Mouse (Mus musculus) kidney, embryonic 14.5 days (tissue): Measurements from ENCODE around the gene Card11. TPM values are rescaled to one million over a fixed set of nuclear protein-coding genes. Genes with fewer than 3 reads are reported as not detected.

ENCODE experiments used
- ATAC-seq: fragments of 200-750 bp; cut with Nextera tagmentation; 2 replicates; pipeline ENCODE4 v1.8.0; 2017; ENCODE audit warnings: moderate number of reproducible peaks, mild to moderate bottlenecking, moderate TSS enrichment, moderate library complexity; ENCODE audit not compliant: low FRiP score, low TSS enrichment
- H3K27ac ChIP-seq: fragments of 300-500 bp; sonication (generic); 2 replicates; pipeline ENCODE4 v1.5.1; 2014; ENCODE audit warnings: low read depth, mild to moderate bottlenecking, low read length, moderate library complexity, mixed read lengths
- H3K27me3 ChIP-seq: fragments of 300-500 bp; sonication (generic); 2 replicates; pipeline ENCODE4 v1.6.1; 2014; ENCODE audit warnings: mild to moderate bottlenecking, low read length; ENCODE audit not compliant: control insufficient read depth, insufficient read depth
- H3K36me3 ChIP-seq: fragments of 300-500 bp; sonication (generic); 2 replicates; pipeline ENCODE4 v1.6.1; 2014; ENCODE audit warnings: low read length, mixed read lengths; ENCODE audit not compliant: control insufficient read depth, insufficient read depth
- H3K4me1 ChIP-seq: fragments of 300-500 bp; sonication (generic); 2 replicates; pipeline ENCODE4 v1.6.1; 2014; ENCODE audit warnings: low read length, mixed read lengths; ENCODE audit not compliant: control insufficient read depth, insufficient read depth
- H3K4me2 ChIP-seq: fragments of 300-500 bp; sonication (generic); replicated peaks from 2 replicates; pipeline ENCODE4 v1.6.1; 2014; ENCODE audit warnings: low read depth, mild to moderate bottlenecking, low read length
- H3K4me3 ChIP-seq: fragments of 300-500 bp; sonication (generic); 2 replicates; pipeline ENCODE4 v1.5.1; 2014; ENCODE audit warnings: mild to moderate bottlenecking, low read length
- H3K9ac ChIP-seq: fragments of 300-500 bp; sonication (generic); 2 replicates; pipeline ENCODE4 v1.6.1; 2014; ENCODE audit warnings: low read depth, mild to moderate bottlenecking, low read length, moderate library complexity
- H3K9me3 ChIP-seq: fragments of 300-500 bp; sonication (generic); 2 replicates; pipeline ENCODE4 v1.6.1; 2016; ENCODE audit warnings: low read length; ENCODE audit not compliant: control insufficient read depth
- WGBS: fragments of 180-500 bp; shearing (Covaris S2); extraction: QIAGEN DNeasy Blood & Tissue Kit; methylation state at CpG from one replicate; pipeline ENCODE4 v1.1.7; 2014; 5-methylcytosine and 5-hydroxymethylcytosine counted together
- polyA plus RNA-seq: library from polyadenylated mRNA; unstranded; fragments of >200 nt; fragmentation: Nextera tagmentation; extraction: Ambion mirVana; gene quantifications from 2 replicates; pipeline ENCODE4 v1.2.1, GENCODE M21; 2014

Gene Card11
- polyA plus RNA-seq, 1 experiment from 2014 or later, result 0.19 TPM

DNA sequence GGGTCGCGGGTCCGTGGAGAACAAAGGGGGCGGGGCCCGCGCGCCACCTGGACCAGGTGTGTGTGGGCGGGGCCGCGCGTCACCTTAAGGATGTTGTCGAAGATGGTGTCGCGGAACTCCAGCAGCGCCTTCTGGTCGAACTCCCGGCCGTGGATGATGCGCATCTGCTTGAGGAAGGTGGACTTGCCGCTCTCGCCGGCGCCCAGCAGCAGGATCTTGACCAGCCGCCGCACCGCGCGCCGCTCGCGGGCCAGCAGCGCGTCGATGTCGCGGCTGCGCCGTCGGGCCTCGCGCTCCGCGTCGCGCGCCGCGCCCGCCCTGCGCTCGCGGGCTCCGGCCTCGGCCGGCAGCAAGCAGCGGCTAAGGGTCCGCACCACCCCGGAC, 170.5 kb downstream of the Card11 start:
- under 1% methylated on average over 54 of the region's 58 CpGs for WGBS
- Histone ChIP-seq H3K36me3 (no peaks in the 10 kb centered on the region), H3K9ac (peak overlapping the region; percentile 87), H3K27me3 (no peaks in the 10 kb centered on the region), H3K9me3 (no peaks in the 10 kb centered on the region), H3K27ac (no peak overlapping the region; the same call in 1 of the 2 replicates), H3K4me3 (peak overlapping the region; percentile 89), H3K4me1 (peaks cover 29% of the 10 kb centered on the region), H3K4me2 (peak overlapping the region; percentile 90)
- ATAC-seq, result no peak; the same call in 1 of the 2 replicates

DNA sequence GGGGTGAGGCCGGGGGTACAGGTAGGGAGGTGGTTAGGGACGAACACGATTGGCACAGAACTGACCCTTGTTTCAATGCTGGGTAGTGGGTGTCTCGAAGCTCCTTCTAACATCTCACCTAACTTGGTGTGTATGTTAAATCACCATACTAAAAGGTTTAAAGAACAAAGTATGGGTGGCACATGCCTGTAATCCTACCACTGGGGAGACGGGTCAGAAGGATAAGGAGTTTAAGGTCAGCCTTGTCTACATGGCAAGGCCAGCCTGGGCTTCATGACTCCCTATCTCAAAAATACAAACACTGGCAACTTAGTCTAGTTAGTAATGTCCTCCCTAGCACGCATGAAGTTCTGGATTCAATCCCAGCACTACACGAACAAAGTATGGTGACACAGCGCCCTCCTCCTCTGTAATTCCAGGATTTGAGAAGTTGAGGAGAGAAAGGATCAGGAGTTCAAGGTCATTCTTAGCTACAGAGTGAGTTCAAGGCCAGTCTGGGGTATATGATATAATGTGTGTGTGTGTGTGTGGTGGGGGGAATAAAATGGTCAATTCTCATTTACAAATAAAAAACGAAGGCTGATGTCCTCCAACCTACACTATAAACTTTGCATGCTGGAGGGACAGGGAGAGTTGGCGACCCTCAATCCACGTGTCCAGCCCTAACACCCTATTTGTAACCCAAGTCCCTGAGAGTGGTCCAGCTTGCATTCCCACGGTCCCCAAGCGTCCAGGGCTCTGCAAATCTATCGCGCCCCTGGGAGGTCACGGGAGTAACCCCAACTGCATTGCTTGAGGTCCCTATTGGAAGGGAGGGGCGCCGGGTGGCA, 171.1 kb downstream of the Card11 start:
- peak; percentile 2; the same call in 1 of the 2 replicates for ATAC-seq
- H3K9ac ChIP-seq, result peak overlapping the region; percentile 87
- no peak overlapping the region; the same call in 1 of the 2 replicates for H3K27ac ChIP-seq
- H3K4me1 ChIP-seq, result peaks cover 29% of the 10 kb centered on the region
- no peaks in the 10 kb centered on the region for H3K27me3 ChIP-seq
- peak overlapping the region; percentile 89 for H3K4me3 ChIP-seq
- H3K36me3 ChIP-seq, result no peaks in the 10 kb centered on the region
- H3K4me2 ChIP-seq, result peak overlapping the region; percentile 90
- no peaks in the 10 kb centered on the region for H3K9me3 ChIP-seq
- WGBS, result 35% methylated on average over 18 of the region's 18 CpGs

DNA sequence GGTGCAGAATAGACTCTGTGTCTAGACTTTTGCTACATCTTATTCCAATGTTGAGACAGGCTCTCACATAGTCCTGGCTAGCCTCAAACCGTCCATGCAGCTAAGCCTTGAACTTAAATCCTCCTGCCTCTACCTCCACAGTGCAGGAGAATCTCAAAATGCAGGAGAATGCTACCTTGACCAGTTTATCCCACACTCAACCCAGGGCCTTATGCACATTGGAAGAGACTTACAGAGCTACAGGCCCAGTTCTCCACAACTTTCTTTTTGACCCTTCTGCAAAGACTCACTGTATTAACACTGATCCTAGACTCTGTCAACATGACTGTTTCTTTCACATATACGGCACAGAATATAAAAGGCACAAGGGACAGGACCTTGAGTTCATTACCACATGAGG, 172.0 kb downstream of the Card11 start:
- Histone ChIP-seq H3K27me3 (no peaks in the 10 kb centered on the region), H3K27ac (peak overlapping the region; percentile 65; the same call in 1 of the 2 replicates), H3K4me1 (peaks cover 29% of the 10 kb centered on the region), H3K4me2 (peak overlapping the region; percentile 90), H3K9ac (peak overlapping the region; percentile 37; the same call in 1 of the 2 replicates), H3K4me3 (peak overlapping the region; percentile 89; the same call in 1 of the 2 replicates), H3K9me3 (no peaks in the 10 kb centered on the region), H3K36me3 (no peaks in the 10 kb centered on the region)
- no peak for ATAC-seq
- 57% methylated on average over 2 of the region's 2 CpGs for WGBS

DNA sequence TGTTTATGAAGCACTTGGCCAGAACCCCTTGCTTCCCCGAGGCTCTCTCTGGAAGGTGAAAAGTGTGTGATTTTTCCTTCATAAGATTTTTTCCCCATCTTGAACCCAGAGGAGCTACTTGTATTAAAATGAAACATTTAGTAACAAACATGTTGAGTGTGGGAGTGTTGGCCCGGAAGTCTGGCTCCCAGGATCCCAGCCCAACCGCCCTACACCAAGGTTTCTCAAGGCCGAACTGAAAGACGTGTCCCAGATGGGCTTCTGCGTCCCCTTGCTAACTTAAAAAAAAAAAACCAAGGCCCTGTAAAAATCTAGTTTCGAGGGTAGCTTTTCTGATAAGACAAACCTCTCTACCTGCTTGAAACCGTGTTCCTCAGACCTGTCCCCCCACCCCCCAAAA, 172.5 kb downstream of the Card11 start:
- H3K27ac ChIP-seq, result peak overlapping the region; percentile 65; the same call in 1 of the 2 replicates
- H3K9me3 ChIP-seq, result no peaks in the 10 kb centered on the region
- peak overlapping the region; percentile 90 for H3K4me2 ChIP-seq
- no peak for ATAC-seq
- H3K36me3 ChIP-seq, result no peaks in the 10 kb centered on the region
- H3K27me3 ChIP-seq, result no peaks in the 10 kb centered on the region
- H3K4me3 ChIP-seq, result peak overlapping the region; percentile 89; the same call in 1 of the 2 replicates
- H3K9ac ChIP-seq, result peak overlapping the region; percentile 42; the same call in 1 of the 2 replicates
- H3K4me1 ChIP-seq, result peaks cover 29% of the 10 kb centered on the region
- 45% methylated on average over 8 of the region's 8 CpGs for WGBS

DNA sequence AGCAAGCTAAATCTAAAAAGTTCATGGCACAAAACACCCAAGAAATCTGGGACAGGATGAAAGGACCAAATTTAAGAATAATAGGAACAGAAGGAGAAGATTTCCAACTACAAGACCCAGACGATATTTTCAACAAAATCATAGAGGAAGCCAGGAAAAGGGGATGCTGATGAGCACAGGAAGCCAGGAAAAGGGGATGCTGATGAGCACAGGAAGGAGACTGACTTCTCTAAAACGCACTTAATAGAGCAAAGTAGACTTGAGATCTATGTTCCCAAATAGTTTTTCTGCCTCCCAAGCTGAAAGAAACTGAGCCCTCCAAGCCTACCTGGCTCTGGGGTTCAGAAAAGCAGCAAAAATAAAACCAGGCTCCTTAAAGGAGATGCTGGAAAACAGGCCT, 173.0 kb downstream of the Card11 start:
- H3K27ac ChIP-seq, result no peak overlapping the region; the same call in 1 of the 2 replicates
- WGBS, result 57% methylated on average over 2 of the region's 2 CpGs
- H3K36me3 ChIP-seq, result no peaks in the 10 kb centered on the region
- peaks cover 29% of the 10 kb centered on the region for H3K4me1 ChIP-seq
- peak overlapping the region; percentile 90 for H3K4me2 ChIP-seq
- no peaks in the 10 kb centered on the region for H3K27me3 ChIP-seq
- no peaks in the 10 kb centered on the region for H3K9me3 ChIP-seq
- H3K4me3 ChIP-seq, result peak overlapping the region; percentile 89; the same call in 1 of the 2 replicates
- ATAC-seq, result no peak
- H3K9ac ChIP-seq, result 0 out of 2 replicates have a peak overlapping the region, but pooled peaks have one; percentile 42

DNA sequence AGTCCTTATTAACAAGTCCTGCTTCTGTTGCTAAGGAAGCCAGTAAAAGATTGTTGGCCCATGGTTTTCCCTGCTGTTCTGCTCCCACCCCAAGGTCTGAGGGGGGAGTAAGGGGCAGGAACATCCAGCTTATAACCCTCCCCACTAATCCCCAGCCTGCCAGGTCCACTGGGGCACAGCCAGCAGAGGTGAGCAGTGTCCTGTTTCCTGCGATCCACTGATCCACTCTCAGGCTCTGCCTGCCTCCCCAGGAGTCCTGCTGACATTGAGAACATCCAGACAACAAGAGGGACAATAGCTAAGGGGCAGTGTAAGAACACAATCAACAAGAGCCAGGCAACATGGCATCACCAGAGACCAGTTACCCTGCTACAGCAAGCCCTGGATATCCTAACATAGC, 173.6 kb downstream of the Card11 start:
- H3K4me3 ChIP-seq, result no peak overlapping the region
- no peak for ATAC-seq
- 39% methylated on average over 1 of the region's 1 CpGs for WGBS
- no peak overlapping the region for H3K4me2 ChIP-seq
- H3K27ac ChIP-seq, result no peak overlapping the region; the same call in 1 of the 2 replicates
- peaks cover 29% of the 10 kb centered on the region for H3K4me1 ChIP-seq
- H3K9ac ChIP-seq, result no peak overlapping the region
- H3K27me3 ChIP-seq, result no peaks in the 10 kb centered on the region
- H3K36me3 ChIP-seq, result no peaks in the 10 kb centered on the region
- no peaks in the 10 kb centered on the region for H3K9me3 ChIP-seq

DNA sequence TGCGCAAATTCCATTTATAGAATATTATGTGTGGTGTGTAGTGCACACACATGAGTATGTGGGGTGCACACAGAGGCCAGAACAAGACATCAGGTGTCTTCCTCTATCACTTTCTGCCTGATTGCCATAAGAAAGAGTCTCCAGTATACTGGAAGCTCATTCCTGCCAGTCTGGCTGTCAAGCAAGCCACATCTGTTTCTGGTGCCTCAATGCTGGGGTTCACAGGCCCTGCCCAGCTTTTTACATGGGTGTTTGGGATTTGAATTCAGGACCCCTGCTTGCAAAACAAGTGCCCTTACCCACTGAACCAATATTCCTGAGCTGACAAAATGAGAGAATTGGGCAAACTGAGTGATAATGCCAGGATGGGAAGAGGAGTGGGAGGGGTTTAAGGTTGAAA, 174.3 kb downstream of the Card11 start:
- H3K9ac ChIP-seq, result no peak overlapping the region
- H3K4me2 ChIP-seq, result no peak overlapping the region
- WGBS, result 97% methylated on average over 1 of the region's 1 CpGs
- H3K36me3 ChIP-seq, result no peaks in the 10 kb centered on the region
- no peaks in the 10 kb centered on the region for H3K27me3 ChIP-seq
- H3K27ac ChIP-seq, result no peak overlapping the region
- no peak for ATAC-seq
- H3K9me3 ChIP-seq, result no peaks in the 10 kb centered on the region
- H3K4me1 ChIP-seq, result peaks cover 30% of the 10 kb centered on the region
- no peak overlapping the region for H3K4me3 ChIP-seq

DNA sequence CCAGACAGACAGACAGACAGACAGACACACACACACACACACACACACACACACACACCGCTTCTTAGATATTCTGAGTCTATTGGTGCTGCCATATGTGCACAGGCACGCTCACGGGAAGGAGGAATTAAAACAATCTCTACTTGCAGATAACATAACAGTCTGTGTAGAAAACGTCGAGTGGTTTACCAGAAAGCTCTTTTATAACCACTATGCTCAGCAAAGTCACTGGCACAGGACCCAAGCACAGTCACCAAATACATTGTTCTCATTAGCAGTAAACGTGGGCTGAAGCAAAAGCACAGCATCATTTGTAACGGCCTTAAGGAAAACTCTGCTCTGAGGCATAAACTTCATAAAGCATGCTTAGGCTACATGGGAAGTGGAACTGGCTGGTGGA, 176.3 kb downstream of the Card11 start:
- Histone ChIP-seq H3K27me3 (no peaks in the 10 kb centered on the region), H3K27ac (no peak overlapping the region), H3K4me2 (no peak overlapping the region), H3K4me1 (peaks cover 45% of the 10 kb centered on the region), H3K9ac (no peak overlapping the region), H3K4me3 (no peak overlapping the region), H3K36me3 (no peaks in the 10 kb centered on the region), H3K9me3 (no peaks in the 10 kb centered on the region)
- ATAC-seq, result no peak
- WGBS, result 88% methylated on average over 7 of the region's 7 CpGs

DNA sequence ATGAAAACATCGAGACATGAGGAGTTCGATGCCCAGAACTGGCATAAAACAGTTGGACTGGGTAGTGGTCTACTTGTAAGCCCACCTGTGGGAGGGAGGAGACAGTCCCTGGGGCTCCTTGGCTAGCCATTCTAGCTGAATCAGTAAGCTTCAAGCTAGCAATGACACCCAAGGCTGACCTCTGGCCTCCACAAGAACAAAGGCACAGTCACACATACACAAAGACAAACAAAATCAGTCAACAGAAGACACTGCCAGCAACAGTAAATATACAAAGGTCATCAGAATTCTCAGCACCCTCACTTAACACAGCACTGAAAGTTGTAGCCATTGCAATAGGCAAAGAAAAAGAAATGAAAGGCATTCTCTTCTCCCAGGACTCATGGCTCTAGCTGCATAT, 177.0 kb downstream of the Card11 start:
- no peak for ATAC-seq
- Histone ChIP-seq H3K4me3 (no peak overlapping the region), H3K36me3 (no peaks in the 10 kb centered on the region), H3K9ac (no peak overlapping the region), H3K27me3 (no peaks in the 10 kb centered on the region), H3K9me3 (no peaks in the 10 kb centered on the region), H3K4me2 (no peak overlapping the region), H3K4me1 (peaks cover 42% of the 10 kb centered on the region), H3K27ac (no peak overlapping the region)
- WGBS, result 95% methylated on average over 2 of the region's 2 CpGs
